Mouse (Mus musculus): ENCODE measurements around the gene Fhl3. TPM values are rescaled to one million over a fixed set of nuclear protein-coding genes. Genes with fewer than 3 reads are reported as not detected.

Gene Fhl3
- total RNA-seq, 2 experiments from 2014 or later = 4.3 to 4.9 TPM

DNA sequence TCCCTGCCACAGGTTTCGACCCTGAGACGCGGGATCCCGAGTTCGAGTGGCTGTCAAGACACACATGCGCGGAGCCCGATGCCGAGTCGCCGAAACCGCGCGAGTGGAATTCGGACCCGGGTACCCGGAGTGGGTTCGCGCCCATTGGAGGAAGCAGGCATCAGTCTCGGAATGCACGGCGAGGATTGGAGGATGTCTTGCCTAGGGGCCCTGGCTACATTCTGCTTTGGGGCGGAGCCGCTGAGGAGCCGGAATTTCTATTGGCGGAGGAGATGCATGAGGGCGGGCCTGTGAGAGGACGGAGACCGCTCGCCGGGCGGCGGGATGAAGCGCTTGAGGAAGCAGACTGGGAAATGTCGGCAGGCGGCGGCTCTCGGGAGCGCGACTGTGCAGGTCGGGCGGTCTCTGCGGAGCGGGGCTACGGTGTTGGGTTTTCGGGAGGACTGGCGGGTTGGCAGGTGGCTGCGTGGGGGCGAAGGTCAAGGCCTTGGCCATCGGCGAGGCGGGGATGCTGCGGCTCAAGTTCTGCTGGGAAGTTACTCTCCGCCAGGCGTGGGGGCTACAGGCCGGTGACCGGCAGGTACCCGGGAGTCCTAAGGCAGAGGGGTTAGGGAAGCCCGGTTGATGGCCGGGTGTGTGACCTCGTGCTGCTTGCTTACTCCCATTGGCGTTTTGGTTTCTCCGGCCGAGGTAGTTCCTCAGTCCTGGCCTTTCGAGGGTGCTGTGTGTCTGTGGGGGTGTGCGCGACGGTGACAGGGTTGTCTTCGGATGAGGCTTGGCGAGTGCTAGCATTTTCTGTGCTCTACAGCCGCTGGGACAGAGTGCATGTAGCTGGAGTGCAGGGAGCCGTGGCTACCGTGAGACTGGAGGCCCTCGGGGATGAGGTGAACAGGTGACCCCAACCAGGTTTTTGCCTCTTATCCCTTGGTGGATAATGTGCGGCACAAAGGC, 51.1 kb downstream of the Fhl3 start:
- intact Hi-C loops (cut with DNase I) = no loop called here

DNA sequence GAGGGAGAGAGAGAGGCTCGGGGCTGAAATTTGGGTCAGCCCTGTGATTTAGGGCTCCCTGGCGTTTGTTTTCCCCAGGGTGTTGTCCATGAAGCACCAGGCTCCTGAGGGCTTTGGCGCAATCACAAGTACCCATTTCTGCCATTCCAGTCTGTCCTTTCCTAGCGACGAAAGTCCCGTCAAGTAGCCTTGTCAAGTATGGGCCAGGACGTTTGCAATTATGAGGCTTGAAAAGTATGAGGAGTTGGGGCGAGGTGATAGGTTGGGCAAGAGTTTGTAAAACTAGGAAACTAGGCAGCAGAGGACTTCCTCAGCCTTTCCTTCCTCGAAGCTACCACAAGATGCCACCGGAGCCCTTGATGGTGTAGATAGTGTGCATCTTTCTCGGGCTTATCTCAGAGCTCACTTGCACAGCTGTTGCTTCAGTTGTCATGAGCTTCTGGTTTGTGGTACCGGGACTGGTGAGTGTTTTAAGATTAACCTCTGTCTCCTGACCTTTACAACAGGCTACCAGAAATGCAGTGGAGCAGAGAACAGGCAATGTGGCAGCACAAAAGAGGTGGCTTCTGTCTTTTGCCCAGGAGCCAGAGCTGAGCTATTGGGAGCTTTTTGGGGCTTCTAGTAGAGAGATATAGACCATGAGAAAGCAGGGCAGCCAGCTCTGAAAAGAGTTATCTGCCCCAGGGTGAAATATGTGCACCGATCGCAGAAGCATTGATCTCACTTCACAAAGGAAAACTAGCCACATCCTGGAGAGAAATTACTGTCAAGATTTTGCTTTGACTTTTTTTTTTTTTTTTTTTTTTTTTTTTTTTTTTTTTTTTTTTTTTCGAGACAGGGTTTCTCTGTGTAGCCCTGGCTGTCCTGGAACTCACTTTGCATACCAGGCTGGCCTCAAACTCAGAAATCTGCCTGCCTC, 52.0 kb downstream of the Fhl3 start:
- no peak for DNase-seq
- intact Hi-C loops (cut with DNase I) = no loop called here

More for the DNA sequence above, 51.1 kb downstream of the Fhl3 start:
- peak; percentile 97 for DNase-seq

DNA sequence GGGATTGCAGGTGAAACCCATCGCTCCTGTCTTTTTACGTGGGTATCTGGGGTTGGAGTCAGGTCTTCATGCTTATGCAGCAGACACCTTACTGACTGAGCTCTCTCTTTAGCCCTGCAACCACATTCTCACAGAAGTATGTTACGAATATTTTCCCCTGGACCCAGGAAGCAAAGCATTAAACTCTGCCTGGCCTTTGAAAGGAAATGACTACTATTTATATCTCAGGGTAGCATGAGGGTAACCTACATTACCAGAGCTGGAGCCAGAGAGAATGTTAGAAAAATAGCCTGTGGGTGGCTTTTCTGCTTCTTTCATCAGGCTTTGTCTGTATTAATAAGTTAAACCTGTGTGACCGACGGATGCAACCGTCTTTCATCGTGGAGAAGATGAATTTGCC, 55.0 kb downstream of the Fhl3 start:
- intact Hi-C loops (cut with DNase I) = no loop called here
- DNase-seq = no peak

Small RNA genes lying within 50 kb of the gene (microRNA-seq; reads per million reads assigned to microRNA genes)
- gene Gm24721 (not detected), gene Mir697 (not detected), gene Mir698 (1.2 reads per million)

Other genes with a start within 250 kb of the Fhl3 start
- 1 to 10 TPM in 1 of 2 experiments, under 1 TPM in 1; 0.99 to 1.5 TPM for gene 3100002H09Rik, start 89.9 kb upstream of the Fhl3 start, total RNA-seq (2021)
- gene Pou3f1, start 43.9 kb upstream of the Fhl3 start, total RNA-seq (2021) = 10 to 100 TPM; 42.4 to 52.0 TPM
- 10 to 100 TPM; 16.5 to 20.2 TPM for gene Utp11, start 7.1 kb upstream of the Fhl3 start, total RNA-seq (2021)
- 10 to 100 TPM; 45.9 to 47.3 TPM for gene Sf3a3, start 14.1 kb downstream of the Fhl3 start, total RNA-seq (2021)
- 10 to 100 TPM; 30.4 to 33.6 TPM for gene Inpp5b, start 41.1 kb downstream of the Fhl3 start, total RNA-seq (2021)
- 10 to 100 TPM; 25.0 to 27.2 TPM for gene Mtf1, start 101.4 kb downstream of the Fhl3 start, total RNA-seq (2021)
- gene Yrdc, start 150.0 kb downstream of the Fhl3 start, total RNA-seq (2021) = 10 to 100 TPM; 40.6 to 45.8 TPM
- gene 1110065P20Rik, start 150.5 kb downstream of the Fhl3 start, total RNA-seq (2021) = 10 to 100 TPM; 74.1 to 75.1 TPM
- gene Maneal, start 161.5 kb downstream of the Fhl3 start, total RNA-seq (2021) = 10 to 100 TPM; 48.8 to 52.5 TPM
- 10 to 100 TPM; 15.7 to 18.8 TPM for gene Epha10, start 180.2 kb downstream of the Fhl3 start, total RNA-seq (2021)
- gene 9930104L06Rik, start 236.3 kb downstream of the Fhl3 start, total RNA-seq (2021) = 10 to 100 TPM; 16.3 to 18.6 TPM
- gene Cdca8, start 238.6 kb downstream of the Fhl3 start, total RNA-seq (2021) = 10 to 100 TPM; 10.6 to 11.3 TPM